Mouse (Mus musculus) embryonic facial prominence, embryonic 13.5 days (tissue): ENCODE measurements around the gene Rbm45. TPM values are rescaled to one million over a fixed set of nuclear protein-coding genes. Genes with fewer than 3 reads are reported as not detected.

Experiments used
- ATAC-seq: fragments of 200-750 bp; cut with Nextera tagmentation; 2 replicates; pipeline ENCODE4 v1.8.0; 2017; ENCODE audit warnings: low read depth; ENCODE audit not compliant: insufficient number of reproducible peaks, insufficient read depth, low FRiP score, low TSS enrichment
- H3K27ac ChIP-seq: fragments of 300-500 bp; sonication (generic); 2 replicates; pipeline ENCODE4 v1.5.1; 2015; ENCODE audit warnings: moderate library complexity, mild to moderate bottlenecking, inconsistent platforms
- H3K27me3 ChIP-seq: fragments of 300-500 bp; sonication (generic); 2 replicates; pipeline ENCODE4 v1.6.1; 2015; ENCODE audit warnings: mild to moderate bottlenecking, inconsistent platforms
- H3K36me3 ChIP-seq: fragments of 300-500 bp; sonication (generic); 2 replicates; pipeline ENCODE4 v1.6.1; 2015; ENCODE audit warnings: mild to moderate bottlenecking, inconsistent platforms
- H3K4me1 ChIP-seq: fragments of 300-500 bp; sonication (generic); 2 replicates; pipeline ENCODE4 v1.6.1; 2015; ENCODE audit warnings: inconsistent platforms
- H3K4me2 ChIP-seq: fragments of 300-500 bp; sonication (generic); 2 replicates; pipeline ENCODE4 v1.6.1; 2015; ENCODE audit warnings: moderate library complexity, mild to moderate bottlenecking, inconsistent platforms
- H3K4me3 ChIP-seq: fragments of 300-500 bp; sonication (generic); 2 replicates; pipeline ENCODE4 v1.5.1; 2015; ENCODE audit warnings: mild to moderate bottlenecking, inconsistent platforms
- H3K9ac ChIP-seq: fragments of 300-500 bp; sonication (generic); 2 replicates; pipeline ENCODE4 v1.6.1; 2015; ENCODE audit warnings: mild to moderate bottlenecking, inconsistent platforms
- H3K9me3 ChIP-seq: fragments of 300-500 bp; sonication (generic); 2 replicates; pipeline ENCODE4 v1.6.1; 2016; ENCODE audit warnings: inconsistent platforms
- WGBS: fragments of 180-500 bp; shearing (Covaris S2); methylation state at CpG from one replicate; pipeline ENCODE4 v1.1.7; 2015; ENCODE audit warnings: mixed read lengths; 5-methylcytosine and 5-hydroxymethylcytosine counted together
- polyA plus RNA-seq: library from polyadenylated mRNA; unstranded; fragments of >200 nt; fragmentation: Nextera tagmentation; extraction: Ambion mirVana; gene quantifications from 2 replicates; pipeline ENCODE4 v1.2.1, GENCODE M21; 2015

Gene Rbm45
- 18.0 and 21.7 TPM in 2 replicates for polyA plus RNA-seq

- peak within 1 kb of the TSS; percentile 60 for H3K27ac ChIP-seq
- peak within 1 kb of the TSS; percentile 88 for H3K4me2 ChIP-seq
- H3K9ac ChIP-seq = peak within 1 kb of the TSS; percentile 88
- no peaks in the 10 kb centered on the region for H3K9me3 ChIP-seq
- peaks cover 8% of the 10 kb centered on the region for H3K4me1 ChIP-seq
- peak; percentile 72 for ATAC-seq
- peaks cover 14% of the 10 kb centered on the region for H3K36me3 ChIP-seq
- no peaks in the 10 kb centered on the region; the same call in 1 of the 2 replicates for H3K27me3 ChIP-seq
- H3K4me3 ChIP-seq = peak within 1 kb of the TSS; percentile 96
- under 1% methylated on average over 61 of the region's 61 CpGs for WGBS
These were observed at the start of gene Rbm45 for GRCm38 (mm10) chr2:76369821-76370655. TSS of gene Rbm45 (plus strand) at chr2:76369984.

- ATAC-seq = no peak
- H3K9me3 ChIP-seq = no peaks in the 10 kb centered on the region
- no peaks in the 10 kb centered on the region for H3K27me3 ChIP-seq
- no peaks in the 10 kb centered on the region for H3K36me3 ChIP-seq
- WGBS = 89% methylated on average over 6 of the region's 6 CpGs
- H3K9ac ChIP-seq = no peak overlapping the region
- no peak overlapping the region for H3K4me2 ChIP-seq
- H3K27ac ChIP-seq = no peak overlapping the region
- H3K4me1 ChIP-seq = peaks cover 3% of the 10 kb centered on the region; the same call in 1 of the 2 replicates
- no peak overlapping the region for H3K4me3 ChIP-seq
These were observed 49.4 kb upstream of the Rbm45 start for GRCm38 (mm10) chr2:76320336-76320735.

GRCm38 (mm10) chr2:76323185-76323875 lies 46.5 kb upstream of the Rbm45 start:
- 82% methylated on average over 21 of the region's 21 CpGs for WGBS
- H3K9me3 ChIP-seq = no peaks in the 10 kb centered on the region
- no peaks in the 10 kb centered on the region for H3K36me3 ChIP-seq
- H3K27ac ChIP-seq = no peak overlapping the region
- no peak for ATAC-seq
- no peak overlapping the region for H3K4me3 ChIP-seq
- no peak overlapping the region for H3K4me2 ChIP-seq
- peaks cover 3% of the 10 kb centered on the region; the same call in 1 of the 2 replicates for H3K4me1 ChIP-seq
- H3K27me3 ChIP-seq = no peaks in the 10 kb centered on the region
- H3K9ac ChIP-seq = no peak overlapping the region

GRCm38 (mm10) chr2:76324463-76324862 lies 45.3 kb upstream of the Rbm45 start:
- Histone ChIP-seq H3K9me3 (no peaks in the 10 kb centered on the region), H3K4me3 (no peak overlapping the region), H3K9ac (no peak overlapping the region), H3K27ac (no peak overlapping the region), H3K27me3 (no peaks in the 10 kb centered on the region), H3K36me3 (no peaks in the 10 kb centered on the region), H3K4me2 (no peak overlapping the region), H3K4me1 (peaks cover 3% of the 10 kb centered on the region; the same call in 1 of the 2 replicates)
- WGBS = 85% methylated on average over 5 of the region's 5 CpGs
- no peak for ATAC-seq

GRCm38 (mm10) chr2:76326161-76326560 lies 43.6 kb upstream of the Rbm45 start:
- no peaks in the 10 kb centered on the region for H3K27me3 ChIP-seq
- no peaks in the 10 kb centered on the region for H3K9me3 ChIP-seq
- no peak overlapping the region for H3K4me2 ChIP-seq
- H3K4me1 ChIP-seq = peaks cover 3% of the 10 kb centered on the region; the same call in 1 of the 2 replicates
- H3K4me3 ChIP-seq = no peak overlapping the region
- no peaks in the 10 kb centered on the region for H3K36me3 ChIP-seq
- H3K27ac ChIP-seq = no peak overlapping the region
- WGBS = 85% methylated on average over 3 of the region's 3 CpGs
- ATAC-seq = no peak
- no peak overlapping the region for H3K9ac ChIP-seq

GRCm38 (mm10) chr2:76330081-76330480 lies 39.7 kb upstream of the Rbm45 start:
- H3K4me3 ChIP-seq = no peak overlapping the region
- no peak overlapping the region for H3K4me2 ChIP-seq
- H3K9ac ChIP-seq = no peak overlapping the region
- no peak overlapping the region for H3K27ac ChIP-seq
- H3K4me1 ChIP-seq = no peaks in the 10 kb centered on the region
- no peaks in the 10 kb centered on the region for H3K36me3 ChIP-seq
- H3K27me3 ChIP-seq = no peaks in the 10 kb centered on the region
- no peaks in the 10 kb centered on the region for H3K9me3 ChIP-seq
- WGBS = 89% methylated on average over 5 of the region's 5 CpGs
- no peak for ATAC-seq

GRCm38 (mm10) chr2:76332161-76332805 lies 37.5 kb upstream of the Rbm45 start:
- Histone ChIP-seq H3K9me3 (no peaks in the 10 kb centered on the region), H3K4me3 (no peak overlapping the region), H3K9ac (no peak overlapping the region), H3K4me1 (no peaks in the 10 kb centered on the region), H3K27ac (no peak overlapping the region), H3K27me3 (peaks cover 11% of the 10 kb centered on the region; the same call in 1 of the 2 replicates), H3K4me2 (no peak overlapping the region), H3K36me3 (no peaks in the 10 kb centered on the region)
- ATAC-seq = no peak
- WGBS = 67% methylated on average over 11 of the region's 11 CpGs

GRCm38 (mm10) chr2:76334596-76334995 lies 35.2 kb upstream of the Rbm45 start:
- H3K27ac ChIP-seq = no peak overlapping the region
- peaks cover 33% of the 10 kb centered on the region for H3K27me3 ChIP-seq
- H3K36me3 ChIP-seq = no peaks in the 10 kb centered on the region
- H3K4me2 ChIP-seq = no peak overlapping the region
- H3K9ac ChIP-seq = no peak overlapping the region
- H3K4me3 ChIP-seq = no peak overlapping the region
- H3K4me1 ChIP-seq = peaks cover 9% of the 10 kb centered on the region
- WGBS = 73% methylated on average over 5 of the region's 5 CpGs
- no peaks in the 10 kb centered on the region for H3K9me3 ChIP-seq
- ATAC-seq = no peak

- H3K4me3 ChIP-seq = peak within 1 kb of the TSS; percentile 51
- H3K4me1 ChIP-seq = peaks cover 9% of the 10 kb centered on the region
- H3K4me2 ChIP-seq = peak within 1 kb of the TSS; percentile 96
- ATAC-seq = 0 out of 2 replicates have a peak, but pooled peaks have one; percentile 37
- H3K9ac ChIP-seq = peak within 1 kb of the TSS; percentile 64
- H3K36me3 ChIP-seq = no peaks in the 10 kb centered on the region
- 18% methylated on average over 41 of the region's 41 CpGs for WGBS
- H3K27ac ChIP-seq = no peak within 1 kb of the TSS
- H3K9me3 ChIP-seq = no peaks in the 10 kb centered on the region
- H3K27me3 ChIP-seq = peaks cover 37% of the 10 kb centered on the region
These were observed 31.3 kb upstream of the Rbm45 start, which contains the start of gene Pde11a for GRCm38 (mm10) chr2:76338215-76339156. TSS of gene Pde11a (minus strand) at chr2:76338774.

- Histone ChIP-seq H3K4me1 (peaks cover 9% of the 10 kb centered on the region), H3K4me2 (no peak overlapping the region), H3K9me3 (no peaks in the 10 kb centered on the region), H3K27me3 (peaks cover 26% of the 10 kb centered on the region), H3K36me3 (no peaks in the 10 kb centered on the region), H3K4me3 (no peak overlapping the region), H3K27ac (no peak overlapping the region), H3K9ac (no peak overlapping the region)
- 90% methylated on average over 9 of the region's 9 CpGs for WGBS
- no peak for ATAC-seq
These were observed 27.6 kb upstream of the Rbm45 start for GRCm38 (mm10) chr2:76342146-76342545.
